Mouse (Mus musculus): Measurements from ENCODE around the gene Camkk2. TPM values are rescaled to one million over a fixed set of nuclear protein-coding genes. Genes with fewer than 3 reads are reported as not detected.

Camkk2 gene
- polyA plus RNA-seq, 1 experiment from 2014 or later: 43.1 TPM

DNA sequence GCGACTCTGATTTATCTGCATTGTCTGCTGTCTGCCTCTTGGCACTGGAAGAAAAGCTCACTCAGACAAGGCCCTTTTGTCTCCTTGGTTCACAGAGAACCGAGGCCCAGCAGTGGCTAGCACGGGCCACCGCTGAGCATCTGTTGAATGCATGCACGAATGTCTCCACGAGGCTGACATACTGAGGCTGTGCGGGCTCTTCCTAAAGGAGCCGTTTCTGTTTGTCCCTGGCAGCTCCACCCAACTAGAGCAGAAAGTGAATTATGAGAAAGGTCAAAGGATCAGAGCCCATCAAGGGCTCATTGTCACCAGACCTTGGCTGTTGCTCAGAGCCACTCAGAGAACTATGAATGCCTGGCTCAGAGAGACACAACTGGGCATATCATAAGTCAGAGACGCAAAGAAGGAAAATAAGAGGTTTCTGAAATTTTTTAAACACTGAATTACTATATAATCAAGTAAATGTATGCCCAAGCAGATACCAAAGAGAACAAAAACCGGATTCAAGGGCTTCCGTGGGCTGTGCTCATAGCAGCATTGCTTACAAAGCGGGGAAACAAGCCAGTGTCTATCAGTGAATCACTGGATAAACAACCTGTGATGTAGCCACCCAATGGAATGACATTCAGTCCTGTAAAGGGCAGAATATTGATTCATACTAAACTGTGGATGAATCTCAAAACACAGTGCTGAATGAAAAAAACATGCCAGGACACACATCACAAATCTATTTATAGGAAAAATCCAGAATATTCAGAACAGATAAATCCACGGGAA lies 85.6 kb downstream of the Camkk2 start:
- Histone ChIP-seq H3K27me3 (no peaks in the 10 kb centered on the region), H3K4me2 (replicated peaks) (no peak overlapping the region), H3K9me3 (no peaks in the 10 kb centered on the region), H3K9ac (no peak overlapping the region), H3K4me1 (no peaks in the 10 kb centered on the region), H3K27ac (no peak overlapping the region), H3K4me3 (no peak overlapping the region), H3K36me3 (no peaks in the 10 kb centered on the region)
- ATAC-seq (ENCODE audit: insufficient number of reproducible peaks, insufficient read depth, low FRiP score, low TSS enrichment): no peak; the same call in 1 of the 2 replicates
- WGBS: 34% methylated on average over 13 of the region's 13 CpGs

DNA sequence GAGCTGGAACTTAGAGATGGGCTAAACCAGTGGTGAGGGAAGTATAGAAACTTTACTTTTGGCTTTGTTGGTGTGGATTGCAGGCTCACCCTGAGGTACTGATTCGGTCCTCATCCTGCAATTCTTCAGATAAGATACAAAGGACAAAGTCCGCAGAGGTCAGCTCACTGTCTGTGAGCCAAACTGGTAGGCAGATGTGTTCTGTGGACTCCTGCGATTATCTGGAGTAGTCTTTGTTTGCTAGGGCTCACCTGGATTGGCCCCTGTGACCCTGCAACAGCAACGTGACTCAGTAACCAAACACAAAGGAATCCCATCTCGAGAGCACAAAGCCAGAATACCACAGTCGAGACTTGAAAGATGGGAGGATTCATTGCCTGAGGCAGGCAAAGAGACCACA lies 88.7 kb downstream of the Camkk2 start:
- WGBS: 50% methylated on average over 6 of the region's 6 CpGs
- no peak overlapping the region for H3K4me2 ChIP-seq (replicated peaks)
- no peaks in the 10 kb centered on the region for H3K4me1 ChIP-seq
- no peak overlapping the region for H3K9ac ChIP-seq
- ATAC-seq (ENCODE audit: insufficient number of reproducible peaks, insufficient read depth, low FRiP score, low TSS enrichment): no peak
- H3K27ac ChIP-seq: no peak overlapping the region
- no peaks in the 10 kb centered on the region for H3K27me3 ChIP-seq
- no peaks in the 10 kb centered on the region for H3K36me3 ChIP-seq
- H3K9me3 ChIP-seq: no peaks in the 10 kb centered on the region
- H3K4me3 ChIP-seq: no peak overlapping the region

DNA sequence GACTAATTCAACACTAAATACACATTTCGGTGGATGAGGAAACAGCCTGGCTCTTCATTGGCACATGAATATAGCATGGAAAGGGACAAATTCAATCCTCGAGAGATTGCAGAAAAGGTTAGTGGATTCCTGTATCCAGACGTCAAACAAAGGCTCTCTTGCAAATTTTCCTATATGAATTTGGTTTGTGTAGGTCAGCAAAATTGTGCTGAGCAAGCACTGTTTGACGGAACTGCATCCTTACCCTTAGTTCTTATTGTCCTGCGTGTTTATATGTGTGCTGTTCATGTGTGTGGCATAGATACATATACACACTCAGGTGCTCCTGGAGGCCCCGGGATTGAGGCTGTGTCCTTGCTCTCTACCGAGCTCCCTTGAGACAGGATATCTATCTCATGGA lies 90.1 kb downstream of the Camkk2 start:
- ATAC-seq (ENCODE audit: insufficient number of reproducible peaks, insufficient read depth, low FRiP score, low TSS enrichment): no peak
- WGBS: 86% methylated on average over 7 of the region's 7 CpGs
- H3K4me3 ChIP-seq: no peak overlapping the region

DNA sequence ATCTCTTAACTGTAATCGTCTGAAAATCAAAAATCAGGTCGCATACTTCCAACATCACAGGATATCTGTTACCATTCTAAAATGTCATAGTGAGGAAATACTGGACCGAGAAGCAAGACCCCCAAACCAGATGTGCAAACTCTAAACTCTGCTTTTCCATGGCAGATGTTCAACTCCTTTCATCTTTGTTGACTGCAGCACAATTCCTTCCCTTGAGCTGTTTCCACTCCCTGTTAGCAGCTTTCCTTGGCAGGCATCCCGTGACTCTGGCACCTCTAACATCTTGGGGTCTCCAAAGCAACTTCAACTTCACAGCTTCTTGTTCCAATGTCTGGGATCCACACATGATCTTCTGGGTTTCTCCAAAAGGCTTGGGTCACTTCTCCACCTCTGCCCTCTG lies 91.8 kb downstream of the Camkk2 start:
- no peak overlapping the region for H3K4me2 ChIP-seq (replicated peaks)
- no peaks in the 10 kb centered on the region for H3K4me1 ChIP-seq

More for the DNA sequence above, 90.1 kb downstream of the Camkk2 start:
- no peaks in the 10 kb centered on the region for H3K27me3 ChIP-seq
- H3K27ac ChIP-seq: no peak overlapping the region
- H3K4me2 ChIP-seq (replicated peaks): no peak overlapping the region
- no peaks in the 10 kb centered on the region for H3K4me1 ChIP-seq
- H3K36me3 ChIP-seq: no peaks in the 10 kb centered on the region
- H3K9me3 ChIP-seq: no peaks in the 10 kb centered on the region
- no peak overlapping the region for H3K9ac ChIP-seq

DNA sequence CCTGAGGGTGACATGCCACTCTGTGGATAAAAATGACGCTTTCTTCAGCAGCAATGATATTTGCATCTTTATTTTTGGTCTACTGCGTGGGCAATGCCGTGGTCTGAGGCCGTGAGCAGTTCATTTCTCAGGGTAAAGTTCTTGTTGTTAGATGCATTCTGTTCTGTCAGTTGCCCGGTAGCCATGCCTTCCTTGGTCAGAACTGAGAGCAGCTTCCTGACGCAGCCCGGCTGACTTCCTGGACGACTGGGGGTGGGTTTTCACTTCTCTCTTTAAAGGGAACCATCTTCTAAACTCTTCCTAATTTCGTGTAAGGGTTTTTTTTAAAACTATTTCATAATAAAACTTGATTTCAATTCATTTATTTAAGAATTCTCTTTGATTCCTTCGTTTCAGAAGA lies 95.3 kb downstream of the Camkk2 start:
- H3K27ac ChIP-seq: no peak overlapping the region
- no peak overlapping the region for H3K4me3 ChIP-seq
- no peak overlapping the region for H3K9ac ChIP-seq
- ATAC-seq (ENCODE audit: insufficient number of reproducible peaks, insufficient read depth, low FRiP score, low TSS enrichment): no peak
- H3K36me3 ChIP-seq: no peaks in the 10 kb centered on the region
- 73% methylated on average over 10 of the region's 10 CpGs for WGBS
- H3K4me1 ChIP-seq: no peaks in the 10 kb centered on the region
- H3K4me2 ChIP-seq (replicated peaks): no peak overlapping the region
- no peaks in the 10 kb centered on the region for H3K27me3 ChIP-seq
- H3K9me3 ChIP-seq: no peaks in the 10 kb centered on the region

More for the DNA sequence above, 91.8 kb downstream of the Camkk2 start:
- Histone ChIP-seq H3K9ac (no peak overlapping the region), H3K4me3 (no peak overlapping the region), H3K36me3 (no peaks in the 10 kb centered on the region), H3K27ac (no peak overlapping the region), H3K9me3 (no peaks in the 10 kb centered on the region), H3K27me3 (no peaks in the 10 kb centered on the region)
- 69% methylated on average over 4 of the region's 4 CpGs for WGBS
- no peak for ATAC-seq (ENCODE audit: insufficient number of reproducible peaks, insufficient read depth, low FRiP score, low TSS enrichment)

DNA sequence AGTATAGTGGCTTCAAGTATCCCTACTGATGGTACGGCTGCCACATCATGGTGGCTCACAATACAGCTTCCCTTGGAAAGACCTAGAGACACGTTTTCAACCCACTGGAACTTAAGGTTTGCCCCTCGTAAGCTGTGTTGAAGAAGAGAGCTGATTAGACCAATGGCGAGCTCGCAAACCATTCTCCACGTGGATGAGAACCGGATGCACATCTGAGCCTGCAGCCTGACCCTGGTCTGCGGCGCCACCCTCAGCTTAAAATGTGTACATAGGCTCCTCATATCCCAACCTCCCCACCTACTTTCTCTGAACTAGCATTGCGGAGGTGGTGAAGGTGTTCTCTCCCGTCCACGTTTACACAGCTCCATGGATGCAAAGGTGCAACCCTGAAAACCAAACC lies 97.9 kb downstream of the Camkk2 start:
- H3K4me3 ChIP-seq: no peak overlapping the region
- H3K4me2 ChIP-seq (replicated peaks): no peak overlapping the region
- no peaks in the 10 kb centered on the region for H3K36me3 ChIP-seq
- WGBS: 83% methylated on average over 12 of the region's 12 CpGs
- H3K27me3 ChIP-seq: no peaks in the 10 kb centered on the region
- H3K27ac ChIP-seq: no peak overlapping the region
- no peaks in the 10 kb centered on the region for H3K9me3 ChIP-seq
- no peaks in the 10 kb centered on the region for H3K4me1 ChIP-seq
- no peak for ATAC-seq (ENCODE audit: insufficient number of reproducible peaks, insufficient read depth, low FRiP score, low TSS enrichment)
- no peak overlapping the region for H3K9ac ChIP-seq

Small RNA genes within 50 kb of the gene (microRNA-seq; reads per million reads assigned to microRNA genes)
- not detected for gene Mir8115

Other genes starting within 250 kb of the Camkk2 start
- 43.5 and 44.9 TPM in 2 replicates for gene Ift81, start 164.9 kb downstream of the Camkk2 start, polyA plus RNA-seq (2016; fragmentation: Nextera tagmentation; extraction: Ambion mirVana)
- 0.74 and 0.96 TPM in 2 replicates for gene P2rx7, start 135.5 kb downstream of the Camkk2 start, polyA plus RNA-seq (2016; fragmentation: Nextera tagmentation; extraction: Ambion mirVana)
- 8.1 and 8.6 TPM in 2 replicates for gene P2rx4, start 71.9 kb downstream of the Camkk2 start, polyA plus RNA-seq (2016; fragmentation: Nextera tagmentation; extraction: Ambion mirVana)
- 478 and 484 TPM in 2 replicates for gene Anapc5, start 41.9 kb upstream of the Camkk2 start, polyA plus RNA-seq (2016; fragmentation: Nextera tagmentation; extraction: Ambion mirVana)
- gene Rnf34, start 70.6 kb upstream of the Camkk2 start, polyA plus RNA-seq (2016; fragmentation: Nextera tagmentation; extraction: Ambion mirVana): 36.7 and 40.7 TPM in 2 replicates
- 77.9 and 84.4 TPM in 2 replicates for gene Kdm2b, start 210.4 kb upstream of the Camkk2 start, polyA plus RNA-seq (2016; fragmentation: Nextera tagmentation; extraction: Ambion mirVana)
- 12.3 and 14.8 TPM in 2 replicates for gene Orai1, start 235.7 kb upstream of the Camkk2 start, polyA plus RNA-seq (2016; fragmentation: Nextera tagmentation; extraction: Ambion mirVana)